Mouse (Mus musculus) thymus, postnatal 36 days (tissue): Measurements from ENCODE around the gene Slc6a11.

Source experiments
- DNase-seq, 2 experiments: peaks; one replicate each; pipeline ENCODE4 v3.0.0; 2022; ENCODE audit warnings: mixed read lengths in 2 of 2

Gene Slc6a11

GRCm38 (mm10) chr6:114182366-114183179, 51.5 kb downstream of the Slc6a11 start:
- no peak for DNase-seq

GRCm38 (mm10) chr6:114187121-114187520, 56.1 kb downstream of the Slc6a11 start:
- no peak for DNase-seq

- DNase-seq, result no peak
These were observed 57.8 kb downstream of the Slc6a11 start for GRCm38 (mm10) chr6:114188869-114189268.

GRCm38 (mm10) chr6:114195998-114196397, 65.0 kb downstream of the Slc6a11 start:
- DNase-seq, result no peak

- DNase-seq, result no peak
These were observed 68.3 kb downstream of the Slc6a11 start for GRCm38 (mm10) chr6:114199200-114199845.

GRCm38 (mm10) chr6:114204557-114204956, 73.5 kb downstream of the Slc6a11 start:
- DNase-seq, result no peak

GRCm38 (mm10) chr6:114208296-114208695, 77.3 kb downstream of the Slc6a11 start:
- no peak for DNase-seq

- no peak for DNase-seq
These were observed 83.4 kb downstream of the Slc6a11 start for GRCm38 (mm10) chr6:114214393-114214792.

- DNase-seq, result no peak
These were observed 85.8 kb downstream of the Slc6a11 start for GRCm38 (mm10) chr6:114216741-114217414.

GRCm38 (mm10) chr6:114224399-114224798, 93.4 kb downstream of the Slc6a11 start:
- DNase-seq, result no peak

GRCm38 (mm10) chr6:114227378-114227777, 96.3 kb downstream of the Slc6a11 start:
- DNase-seq, result no peak

- DNase-seq, result no peak
These were observed 97.2 kb downstream of the Slc6a11 start for GRCm38 (mm10) chr6:114228196-114228595.

GRCm38 (mm10) chr6:114238892-114239644, 108.0 kb downstream of the Slc6a11 start:
- DNase-seq, result no peak

GRCm38 (mm10) chr6:114245665-114246064, 114.6 kb downstream of the Slc6a11 start:
- no peak for DNase-seq

- peak; percentile 52 to 62 for DNase-seq
These were observed 119.3 kb downstream of the Slc6a11 start for GRCm38 (mm10) chr6:114250311-114250710.

- no peak for DNase-seq
These were observed 123.9 kb downstream of the Slc6a11 start for GRCm38 (mm10) chr6:114254927-114255326.

- no peak for DNase-seq
These were observed 126.8 kb downstream of the Slc6a11 start for GRCm38 (mm10) chr6:114257762-114258361.

GRCm38 (mm10) chr6:114258661-114259193, 127.7 kb downstream of the Slc6a11 start:
- DNase-seq, result no peak

GRCm38 (mm10) chr6:114261609-114262008, 130.6 kb downstream of the Slc6a11 start:
- DNase-seq, result no peak

- no peak for DNase-seq
These were observed 133.0 kb downstream of the Slc6a11 start for GRCm38 (mm10) chr6:114264010-114264409.

GRCm38 (mm10) chr6:114264426-114264825, 133.4 kb downstream of the Slc6a11 start:
- DNase-seq, result no peak

GRCm38 (mm10) chr6:114266273-114266672, 135.2 kb downstream of the Slc6a11 start:
- no peak for DNase-seq
